Mouse (Mus musculus): ENCODE measurements around the gene Mnat1. TPM values are rescaled to one million over a fixed set of nuclear protein-coding genes. Genes with fewer than 3 reads are reported as not detected.

The Mnat1 gene
- polyA plus RNA-seq, 1 experiment from 2014 or later = 18.8 TPM

- WGBS = 87% methylated on average over 2 of the region's 2 CpGs
- Histone ChIP-seq H3K9ac (replicated peaks) (no peak overlapping the region), H3K4me2 (replicated peaks) (no peak overlapping the region), H3K36me3 (no peaks in the 10 kb centered on the region), H3K27me3 (no peaks in the 10 kb centered on the region), H3K4me1 (replicated peaks) (no peaks in the 10 kb centered on the region), H3K4me3 (replicated peaks) (no peak overlapping the region), H3K27ac (no peak overlapping the region), H3K9me3 (no peaks in the 10 kb centered on the region)
- no peak for ATAC-seq
Measured at GRCm38 (mm10) chr12:73255006-73255405, 131.5 kb downstream of the Mnat1 start.

- Histone ChIP-seq H3K4me1 (replicated peaks) (no peaks in the 10 kb centered on the region), H3K27ac (no peak overlapping the region), H3K4me2 (replicated peaks) (no peak overlapping the region), H3K9ac (replicated peaks) (no peak overlapping the region), H3K9me3 (peaks cover 7% of the 10 kb centered on the region; the same call in 1 of the 2 replicates), H3K4me3 (replicated peaks) (no peak overlapping the region), H3K36me3 (0 out of 2 replicates have a peak, but pooled peaks cover 3% of the 10 kb centered on the region), H3K27me3 (no peaks in the 10 kb centered on the region)
- no peak for ATAC-seq
- 98% methylated on average over 6 of the region's 6 CpGs for WGBS
Measured at GRCm38 (mm10) chr12:73259269-73259668, 135.8 kb downstream of the Mnat1 start.

GRCm38 (mm10) chr12:73260339-73260738 lies 136.8 kb downstream of the Mnat1 start:
- H3K4me3 ChIP-seq (replicated peaks) = no peak overlapping the region
- H3K36me3 ChIP-seq = 0 out of 2 replicates have a peak, but pooled peaks cover 3% of the 10 kb centered on the region
- ATAC-seq = no peak

GRCm38 (mm10) chr12:73265381-73265978 lies 142.0 kb downstream of the Mnat1 start:
- H3K4me1 ChIP-seq (replicated peaks) = no peaks in the 10 kb centered on the region
- H3K36me3 ChIP-seq = no peaks in the 10 kb centered on the region
- no peak overlapping the region for H3K4me3 ChIP-seq (replicated peaks)
- no peaks in the 10 kb centered on the region for H3K27me3 ChIP-seq
- no peak overlapping the region for H3K4me2 ChIP-seq (replicated peaks)
- ATAC-seq = no peak
- no peak overlapping the region for H3K27ac ChIP-seq
- H3K9ac ChIP-seq (replicated peaks) = no peak overlapping the region
- peaks cover 7% of the 10 kb centered on the region; the same call in 1 of the 2 replicates for H3K9me3 ChIP-seq
- WGBS = 90% methylated on average over 3 of the region's 3 CpGs

More at GRCm38 (mm10) chr12:73260339-73260738, 136.8 kb downstream of the Mnat1 start:
- Histone ChIP-seq H3K9me3 (peaks cover 7% of the 10 kb centered on the region; the same call in 1 of the 2 replicates), H3K4me1 (replicated peaks) (no peaks in the 10 kb centered on the region), H3K4me2 (replicated peaks) (no peak overlapping the region), H3K27ac (no peak overlapping the region), H3K9ac (replicated peaks) (no peak overlapping the region), H3K27me3 (no peaks in the 10 kb centered on the region)
- 95% methylated on average over 1 of the region's 1 CpGs for WGBS

- Histone ChIP-seq H3K9me3 (peaks cover 7% of the 10 kb centered on the region; the same call in 1 of the 2 replicates), H3K9ac (replicated peaks) (no peak overlapping the region), H3K27me3 (no peaks in the 10 kb centered on the region), H3K36me3 (no peaks in the 10 kb centered on the region), H3K4me1 (replicated peaks) (no peaks in the 10 kb centered on the region), H3K27ac (no peak overlapping the region), H3K4me3 (replicated peaks) (no peak overlapping the region), H3K4me2 (replicated peaks) (no peak overlapping the region)
- 87% methylated on average over 1 of the region's 1 CpGs for WGBS
- ATAC-seq = no peak
Measured at GRCm38 (mm10) chr12:73266597-73266996, 143.1 kb downstream of the Mnat1 start.

- 82% methylated on average over 1 of the region's 1 CpGs for WGBS
- Histone ChIP-seq H3K27me3 (no peaks in the 10 kb centered on the region), H3K36me3 (no peaks in the 10 kb centered on the region), H3K27ac (no peak overlapping the region), H3K4me1 (replicated peaks) (no peaks in the 10 kb centered on the region), H3K9ac (replicated peaks) (no peak overlapping the region), H3K4me2 (replicated peaks) (no peak overlapping the region), H3K4me3 (replicated peaks) (no peak overlapping the region), H3K9me3 (no peaks in the 10 kb centered on the region)
- ATAC-seq = no peak
Measured at GRCm38 (mm10) chr12:73268497-73268896, 145.0 kb downstream of the Mnat1 start.

GRCm38 (mm10) chr12:73269531-73269930 lies 146.0 kb downstream of the Mnat1 start:
- no peaks in the 10 kb centered on the region for H3K9me3 ChIP-seq
- H3K4me3 ChIP-seq (replicated peaks) = no peak overlapping the region
- 0 out of 2 replicates have a peak, but pooled peaks cover 7% of the 10 kb centered on the region for H3K36me3 ChIP-seq
- no peak for ATAC-seq
- no peaks in the 10 kb centered on the region for H3K27me3 ChIP-seq
- H3K4me1 ChIP-seq (replicated peaks) = no peaks in the 10 kb centered on the region
- no peak overlapping the region for H3K27ac ChIP-seq
- H3K4me2 ChIP-seq (replicated peaks) = no peak overlapping the region
- no peak overlapping the region for H3K9ac ChIP-seq (replicated peaks)
- WGBS = 92% methylated on average over 3 of the region's 3 CpGs

GRCm38 (mm10) chr12:73269933-73270332 lies 146.4 kb downstream of the Mnat1 start:
- 94% methylated on average over 4 of the region's 4 CpGs for WGBS

GRCm38 (mm10) chr12:73274921-73275320 lies 151.4 kb downstream of the Mnat1 start:
- no peaks in the 10 kb centered on the region for H3K9me3 ChIP-seq
- no peak overlapping the region for H3K4me3 ChIP-seq (replicated peaks)

More at GRCm38 (mm10) chr12:73269933-73270332, 146.4 kb downstream of the Mnat1 start:
- Histone ChIP-seq H3K4me2 (replicated peaks) (no peak overlapping the region), H3K4me1 (replicated peaks) (no peaks in the 10 kb centered on the region), H3K27ac (no peak overlapping the region), H3K36me3 (peaks cover 11% of the 10 kb centered on the region; the same call in 1 of the 2 replicates), H3K9me3 (no peaks in the 10 kb centered on the region), H3K27me3 (no peaks in the 10 kb centered on the region), H3K4me3 (replicated peaks) (no peak overlapping the region), H3K9ac (replicated peaks) (no peak overlapping the region)
- no peak for ATAC-seq

GRCm38 (mm10) chr12:73286287-73287092 lies 163.0 kb downstream of the Mnat1 start, which contains the start of the genes Trmt5 and Slc38a6:
Gene Trmt5 (minus strand): TSS chr12:73286710.
Gene Slc38a6 (plus strand): TSS chr12:73286779.
- Histone ChIP-seq H3K4me2 (replicated peaks) (peak within 1 kb of the TSS; percentile 76), H3K9me3 (no peaks in the 10 kb centered on the region), H3K27ac (peak within 1 kb of the TSS; percentile 87), H3K27me3 (no peaks in the 10 kb centered on the region), H3K9ac (replicated peaks) (peak within 1 kb of the TSS; percentile 88), H3K4me1 (replicated peaks) (peaks cover 33% of the 10 kb centered on the region), H3K36me3 (peaks cover 22% of the 10 kb centered on the region), H3K4me3 (replicated peaks) (peak within 1 kb of the TSS; percentile 82)
- ATAC-seq = peak; percentile 99
- WGBS = under 1% methylated on average over 53 of the region's 53 CpGs

More at GRCm38 (mm10) chr12:73274921-73275320, 151.4 kb downstream of the Mnat1 start:
- H3K27ac ChIP-seq = no peak overlapping the region
- H3K9ac ChIP-seq (replicated peaks) = no peak overlapping the region
- WGBS = 98% methylated on average over 3 of the region's 3 CpGs
- H3K4me1 ChIP-seq (replicated peaks) = no peaks in the 10 kb centered on the region
- no peaks in the 10 kb centered on the region for H3K27me3 ChIP-seq
- peaks cover 47% of the 10 kb centered on the region for H3K36me3 ChIP-seq
- H3K4me2 ChIP-seq (replicated peaks) = no peak overlapping the region
- ATAC-seq = no peak

- no peak overlapping the region for H3K27ac ChIP-seq
- no peak for ATAC-seq
- H3K9me3 ChIP-seq = no peaks in the 10 kb centered on the region
- peaks cover 33% of the 10 kb centered on the region for H3K4me1 ChIP-seq (replicated peaks)
- H3K9ac ChIP-seq (replicated peaks) = peak overlapping the region; percentile 88
- WGBS = 73% methylated on average over 8 of the region's 8 CpGs
- H3K4me2 ChIP-seq (replicated peaks) = peak overlapping the region; percentile 76
- H3K4me3 ChIP-seq (replicated peaks) = peak overlapping the region; percentile 82
- H3K27me3 ChIP-seq = no peaks in the 10 kb centered on the region
- peaks cover 18% of the 10 kb centered on the region for H3K36me3 ChIP-seq
Measured at GRCm38 (mm10) chr12:73287609-73288008, 164.1 kb downstream of the Mnat1 start.

- Histone ChIP-seq H3K4me3 (replicated peaks) (no peak overlapping the region), H3K4me2 (replicated peaks) (no peak overlapping the region), H3K4me1 (replicated peaks) (peaks cover 30% of the 10 kb centered on the region), H3K36me3 (peaks cover 21% of the 10 kb centered on the region), H3K27me3 (no peaks in the 10 kb centered on the region), H3K9ac (replicated peaks) (no peak overlapping the region), H3K9me3 (no peaks in the 10 kb centered on the region), H3K27ac (no peak overlapping the region)
- WGBS = 94% methylated on average over 3 of the region's 3 CpGs
- ATAC-seq = no peak
Measured at GRCm38 (mm10) chr12:73288626-73289025, 165.1 kb downstream of the Mnat1 start.
